Mouse (Mus musculus) frontal cortex, postnatal 25 days (tissue): ENCODE measurements around the gene 4921501E09Rik.
"Not testable (repeated sequence)": the region's sequence is repeated elsewhere in the genome, so short reads cannot be mapped to it uniquely, and the experiment has no call there.

ENCODE experiments used
- DNase-seq, 2 experiments: peaks; one replicate each; pipeline ENCODE4 v3.0.0; 2022; ENCODE audit warnings: low spot score in 2 of 2

Gene 4921501E09Rik

DNA sequence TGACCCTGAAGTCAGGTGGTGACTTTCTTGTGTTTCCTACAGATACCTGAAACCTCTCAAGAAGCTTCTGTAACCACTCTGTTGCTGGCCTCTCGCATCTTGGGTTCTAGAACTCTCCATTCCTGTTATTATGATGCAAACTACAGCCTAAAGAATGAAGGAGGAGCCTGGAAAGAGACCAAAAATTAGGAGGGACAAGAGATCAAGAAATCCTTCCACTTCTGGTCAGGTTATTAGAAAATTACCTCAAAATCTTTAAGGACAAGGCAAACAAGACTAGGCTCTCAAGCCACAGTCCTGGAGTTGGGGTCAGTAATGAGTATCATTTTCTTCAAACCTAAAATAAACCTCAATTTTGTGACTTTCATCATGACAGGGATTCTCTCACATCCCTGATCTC, at the start of gene 4921501E09Rik:
4921501E09Rik (minus strand) TSS at position 101 of the 400 bp plus-strand sequence.
- DNase-seq: no peak

GRCm38 (mm10) chr17:33097396-33097795, 29.5 kb upstream of the 4921501E09Rik start:
- DNase-seq: no peak

GRCm38 (mm10) chr17:33092391-33093193, 24.7 kb upstream of the 4921501E09Rik start:
- peak; percentile 76 to 78 for DNase-seq

- no peak for DNase-seq
Observed at GRCm38 (mm10) chr17:33091630-33092029, 23.8 kb upstream of the 4921501E09Rik start.

DNA sequence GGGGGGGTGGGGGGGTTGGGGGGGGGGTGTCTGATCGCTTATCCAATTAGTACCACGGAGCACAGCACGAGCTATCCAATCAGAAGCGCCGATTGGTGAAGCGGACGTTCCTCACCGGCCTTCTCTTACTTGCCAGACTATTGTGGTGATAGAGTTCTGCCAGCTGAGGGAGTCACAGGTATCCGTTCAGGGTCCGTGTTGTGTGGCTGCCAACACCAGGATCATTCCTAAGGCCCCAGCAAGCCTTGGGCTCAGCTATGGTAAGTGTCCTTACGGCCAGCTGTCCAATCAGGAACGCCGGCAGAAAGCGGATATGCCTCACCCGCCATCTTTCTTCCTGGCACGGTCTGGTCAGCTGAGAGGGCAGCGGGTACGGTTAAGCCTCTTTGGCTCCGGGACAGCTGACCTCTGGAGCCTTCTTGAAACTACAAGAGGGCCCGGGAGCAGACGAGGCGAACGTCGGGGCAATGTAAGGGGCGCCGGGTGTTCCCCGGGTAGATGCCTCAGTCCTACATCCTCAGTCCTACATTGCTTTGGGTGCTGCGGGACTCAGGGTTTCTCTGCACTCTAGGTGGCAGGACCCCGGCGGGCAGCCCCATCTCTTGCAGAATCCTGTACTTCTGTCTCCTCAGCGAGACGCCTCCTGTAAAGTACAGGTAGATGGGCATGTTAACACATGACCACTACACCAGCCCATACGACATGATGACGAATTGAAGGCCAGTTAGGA, 21.5 kb upstream of the 4921501E09Rik start, which contains the start of gene Zfp563:
Zfp563 (plus strand) TSS at position 91 of the 730 bp plus-strand sequence.
- peak; percentile 86 to 89 for DNase-seq

DNA sequence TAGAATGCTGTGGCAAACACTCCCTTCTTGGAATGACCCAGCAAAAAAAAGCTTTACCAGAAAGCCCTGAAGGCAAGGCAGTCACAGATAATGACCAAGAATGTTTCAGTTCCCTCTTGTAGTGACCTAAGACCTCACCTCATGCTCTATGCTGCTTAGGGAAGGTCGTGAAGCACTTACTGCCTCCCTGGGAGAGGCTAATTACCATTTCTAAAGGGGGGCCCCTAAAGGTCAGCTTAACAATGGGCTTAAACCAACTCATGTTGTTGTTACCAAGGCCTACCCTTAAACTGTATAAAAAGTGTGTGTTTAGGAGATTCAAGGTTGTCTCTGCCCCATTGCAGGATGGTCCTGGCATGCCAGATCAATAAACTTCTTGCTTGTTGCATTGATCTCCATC, 4.9 kb downstream of the 4921501E09Rik start:
- no peak for DNase-seq

DNA sequence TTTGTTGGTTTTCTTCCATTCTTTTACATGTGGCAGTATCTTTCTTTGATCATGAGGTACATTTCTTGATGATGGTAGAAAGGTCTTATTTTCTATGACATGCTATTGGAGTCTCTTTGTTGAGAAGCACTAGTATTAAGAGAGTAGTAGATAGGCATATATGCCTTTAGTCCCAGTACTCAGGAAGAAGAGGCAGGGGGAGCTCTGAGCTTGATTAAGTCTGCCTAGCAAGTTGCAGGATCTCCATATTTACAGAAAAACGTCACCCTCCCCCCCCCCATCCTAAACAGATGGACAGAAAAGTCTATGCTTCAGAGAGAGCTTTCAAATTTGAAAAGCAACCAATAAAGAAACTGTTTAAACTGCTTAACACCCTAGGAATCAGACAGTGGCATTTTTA, 9.1 kb downstream of the 4921501E09Rik start:
- no peak for DNase-seq

GRCm38 (mm10) chr17:33032900-33033891, 34.7 kb downstream of the 4921501E09Rik start, which contains the start of gene Zfp763:
Gene Zfp763 (minus strand): TSS chr17:33033402.
- DNase-seq: peak; percentile 69 to 73

DNA sequence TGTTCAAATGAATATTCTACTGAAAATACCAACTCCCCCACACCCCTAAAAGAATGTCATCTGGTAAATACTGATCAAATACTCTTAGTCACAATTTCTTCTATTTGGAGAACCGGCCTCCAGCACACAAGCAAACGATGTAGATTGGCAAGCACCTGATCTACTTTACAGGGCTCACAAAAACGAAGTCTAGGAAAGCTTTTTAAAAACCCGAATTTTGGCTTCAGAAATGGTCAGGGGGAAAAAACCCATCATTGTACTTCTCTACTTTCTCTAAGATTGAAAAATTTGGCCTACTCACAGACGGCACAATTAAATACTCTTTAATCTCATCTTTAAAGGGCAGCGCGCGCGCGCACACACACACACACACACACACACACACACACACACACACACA, 35.5 kb downstream of the 4921501E09Rik start:
- no peak for DNase-seq

DNA sequence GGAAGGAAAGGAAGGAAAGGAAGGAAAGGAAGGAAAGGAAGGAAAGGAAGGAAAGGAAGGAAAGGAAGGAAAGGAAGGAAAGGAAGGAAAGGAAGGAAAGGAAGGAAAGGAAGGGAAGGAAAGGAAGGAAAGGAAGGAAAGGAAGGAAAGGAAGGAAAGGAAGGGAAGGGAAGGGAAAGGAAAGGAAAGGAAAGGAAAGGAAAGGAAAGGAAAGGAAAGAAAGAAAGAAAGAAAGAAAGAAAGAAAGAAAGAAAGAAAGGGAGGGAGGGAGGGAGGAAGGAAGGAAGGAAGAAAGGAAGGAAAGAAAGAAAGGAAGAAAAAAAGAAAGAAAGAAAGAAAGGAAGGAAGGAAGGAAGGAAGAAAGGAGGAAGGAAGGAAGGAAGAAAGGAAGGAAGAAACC, 47.4 kb downstream of the 4921501E09Rik start:
- not testable (repeated sequence) for DNase-seq
